28 mouse cellular contexts compared by ENCODE assay signal in genomic region chr16:35016491-35016890, GRCm38 (mm10).
"Had no signal": no experiment of that assay in that cellular context is flagged by ENCODE, and none has a peak within 500 bp of the region (broad histone marks: within the 10 kb centered on the region; RNA-seq: fewer than 3 reads in every experiment).

No protein-coding gene starts in this region.

- H3K27me3 ChIP-seq: intestine, embryonic 15.5 days had no signal

- H3K4me2 ChIP-seq: heart, embryonic 12.5 days; hindbrain, embryonic 12.5 days; hindbrain, embryonic 14.5 days; intestine, embryonic 15.5 days; kidney, embryonic 15.5 days; limb, embryonic 12.5 days; liver, embryonic 11.5 days; liver, embryonic 13.5 days had no signal

- H3K9ac ChIP-seq: heart, embryonic 12.5 days; hindbrain, embryonic 12.5 days; hindbrain, embryonic 14.5 days; intestine, embryonic 15.5 days; kidney, embryonic 15.5 days; limb, embryonic 12.5 days; liver, embryonic 13.5 days had no signal

- DNase-seq: gastrocnemius, adult 2 months; gastrocnemius, postnatal 10 days; gastrocnemius, postnatal 25 days; heart, adult 18-20 months; heart, postnatal 10 days; heart, postnatal 4 days; kidney, adult 11 months; kidney, adult 2 months; kidney, adult 9 months; kidney, postnatal 14 days; kidney, postnatal 36 days; layer of hippocampus, adult 9-11 months; layer of hippocampus, postnatal 36 days; liver; liver, embryonic 13.5 days had no signal

- H3K4me1 ChIP-seq: heart, embryonic 10.5 days; heart, embryonic 12.5 days; hindbrain, embryonic 10.5 days; hindbrain, embryonic 12.5 days; intestine, embryonic 15.5 days; kidney, embryonic 15.5 days; limb, embryonic 10.5 days; limb, embryonic 12.5 days; liver, embryonic 13.5 days had no signal

- ATAC-seq: hindbrain, embryonic 16.5 days; inflammation-experienced regulatory T-cells, adult 6 months; intestine, embryonic 15.5 days had no signal

- H3K36me3 ChIP-seq: heart, embryonic 10.5 days; heart, embryonic 12.5 days; hindbrain, embryonic 10.5 days; hindbrain, embryonic 12.5 days; intestine, embryonic 15.5 days; kidney, embryonic 15.5 days; limb, embryonic 10.5 days; limb, embryonic 12.5 days; liver, embryonic 13.5 days had no signal

- H3K4me3 ChIP-seq: gastrocnemius, adult 2 months; heart, embryonic 10.5 days; heart, embryonic 12.5 days; hindbrain, embryonic 10.5 days; hindbrain, embryonic 12.5 days; intestine, embryonic 15.5 days; kidney, embryonic 15.5 days; limb, embryonic 10.5 days; limb, embryonic 12.5 days; liver, embryonic 13.5 days had no signal

- H3K9me3 ChIP-seq: heart, embryonic 10.5 days; heart, embryonic 12.5 days; hindbrain, embryonic 10.5 days; hindbrain, embryonic 12.5 days; intestine, embryonic 15.5 days; kidney, embryonic 15.5 days; limb, embryonic 10.5 days; limb, embryonic 12.5 days; liver, embryonic 13.5 days had no signal

- H3K27ac ChIP-seq: gastrocnemius, adult 2 months; heart, embryonic 10.5 days; hindbrain, embryonic 10.5 days; hindbrain, embryonic 12.5 days; hindbrain, embryonic 14.5 days; intestine, embryonic 15.5 days; kidney, embryonic 15.5 days; kidney, postnatal 0 days; limb, embryonic 10.5 days; limb, embryonic 12.5 days; liver, embryonic 13.5 days had no signal
